Mouse (Mus musculus) frontal cortex, adult (tissue): ENCODE measurements around the gene Brwd1.
"Not testable (repeated sequence)": the region's sequence is repeated elsewhere in the genome, so short reads cannot be mapped to it uniquely, and the experiment has no call there.

Experiments
- ATAC-seq: cut with Nextera tagmentation; 2 replicates; pipeline ENCODE4 v1.9.2; 2017; ENCODE audit warnings: mild to moderate bottlenecking, moderate library complexity, mixed read lengths; ENCODE audit not compliant: low TSS enrichment

Gene Brwd1

DNA sequence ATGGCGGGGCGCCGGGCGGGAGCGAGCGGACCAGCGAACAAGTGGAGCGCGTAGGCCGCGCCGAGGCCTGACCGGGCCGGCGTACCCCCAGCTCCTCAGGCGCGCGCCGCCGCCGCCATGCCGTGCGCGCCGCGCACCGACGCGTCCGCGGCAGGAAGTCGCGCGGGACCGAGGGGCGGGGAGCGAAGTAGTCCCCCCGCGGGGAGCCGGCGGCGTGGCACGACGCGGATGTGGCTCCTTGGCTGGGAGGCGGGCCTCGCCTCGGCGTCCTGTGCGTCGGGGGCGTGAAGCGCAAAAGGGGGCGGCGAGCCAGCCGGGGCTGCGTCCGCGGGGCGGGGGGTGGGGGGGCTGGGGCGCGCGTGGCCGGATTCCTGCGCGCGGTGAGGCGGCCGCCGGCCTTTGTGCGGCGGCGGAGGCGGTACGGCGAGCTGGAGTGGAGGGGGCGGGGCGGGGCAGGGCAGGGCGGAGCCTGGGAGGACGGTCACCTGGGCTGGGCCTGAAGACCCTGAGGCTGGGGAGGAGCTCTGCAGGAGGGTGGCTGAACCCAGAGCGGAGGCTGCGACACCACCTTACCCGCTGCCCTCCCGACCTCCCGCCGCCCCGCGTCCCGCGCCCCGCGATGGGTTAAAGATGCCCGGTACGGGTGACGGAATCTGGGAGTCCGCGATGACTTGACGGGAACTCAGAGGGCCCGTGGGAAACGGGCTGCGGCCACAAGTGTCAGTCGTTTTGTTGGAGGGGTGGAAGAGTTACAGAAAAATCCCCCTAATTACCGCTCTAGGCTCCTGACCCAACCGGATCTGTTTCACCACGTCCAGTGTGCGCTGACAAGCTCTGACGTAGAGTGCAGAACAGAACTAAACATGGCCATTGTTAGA is at the start of gene Brwd1:
TSS of gene Brwd1 (minus strand) at position 226 of the 878 bp plus-strand sequence.
- peak; percentile 71 for ATAC-seq

DNA sequence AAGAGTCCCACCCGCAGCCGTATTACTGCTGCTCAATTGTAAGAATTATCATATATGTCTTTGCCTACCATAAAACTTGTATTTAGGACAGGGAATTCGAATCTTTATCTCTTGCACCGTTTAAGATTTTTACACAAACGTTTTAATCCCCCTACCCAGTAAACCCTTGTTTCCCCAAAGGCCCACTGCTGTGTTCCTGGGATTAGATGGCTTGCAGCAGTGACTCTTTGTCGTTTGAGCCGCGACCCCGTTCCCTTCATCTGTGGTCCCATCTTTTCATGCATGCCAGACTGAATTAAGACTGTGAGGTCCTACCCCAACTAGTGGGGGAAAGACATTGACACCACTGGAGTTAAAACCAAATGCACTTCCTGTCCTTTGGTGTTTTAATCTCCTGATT is 46.1 kb upstream of the Brwd1 start:
- no peak for ATAC-seq

DNA sequence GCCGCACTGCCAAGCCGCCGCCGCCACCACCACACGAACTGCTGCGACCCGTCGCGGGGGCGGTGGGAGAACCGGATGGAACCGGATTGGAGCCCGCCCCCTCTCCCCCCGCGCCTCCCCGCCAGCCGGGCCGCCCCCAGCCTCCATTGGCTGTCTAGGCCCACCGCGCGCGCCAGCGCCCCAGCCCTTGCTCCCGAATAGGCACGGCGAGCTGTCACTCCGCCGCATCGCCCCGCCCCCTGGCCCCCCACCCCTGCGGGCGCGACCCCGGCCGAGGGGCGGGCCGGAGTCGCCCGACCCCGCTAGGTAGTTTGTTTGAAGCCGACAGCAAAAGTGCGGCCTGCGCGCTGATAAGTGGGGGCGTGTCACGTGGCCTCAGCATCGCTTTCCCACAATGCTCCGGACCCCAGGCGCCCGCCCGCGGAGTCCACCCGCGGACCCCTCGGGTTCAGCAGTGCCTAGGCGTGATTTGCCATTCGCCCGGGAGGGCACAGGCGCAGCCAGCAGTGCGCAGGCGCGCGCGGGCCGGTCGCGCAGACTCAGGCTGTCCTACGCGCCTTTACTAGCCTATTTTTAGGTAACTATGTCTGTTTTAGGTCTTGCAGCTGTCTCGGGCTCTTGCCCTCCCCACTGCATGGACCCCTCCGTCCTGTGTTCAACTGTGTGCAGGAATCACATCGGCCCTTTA is 45.5 kb upstream of the Brwd1 start, which contains the start of gene Hmgn1:
TSS of gene Hmgn1 (minus strand) at position 73 of the 688 bp plus-strand sequence.
- ATAC-seq = peak; percentile 87

DNA sequence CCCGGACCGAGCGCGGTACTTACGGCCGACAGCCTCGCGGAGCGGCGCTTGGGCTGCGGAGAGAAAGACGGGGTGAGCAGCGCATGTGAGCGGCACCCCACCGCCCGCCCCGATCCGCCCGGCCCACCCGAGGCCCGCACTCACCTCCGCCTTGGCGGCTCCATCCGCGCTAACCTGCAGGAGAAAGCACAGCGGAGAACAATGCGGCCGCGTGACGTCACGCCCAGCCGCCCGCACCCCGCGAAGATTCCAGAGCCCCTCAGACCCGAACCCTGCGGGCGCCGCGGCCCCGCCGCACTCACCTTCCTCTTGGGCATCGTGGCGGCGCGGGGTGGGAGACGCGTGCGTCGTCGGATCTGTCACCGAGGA is 44.9 kb upstream of the Brwd1 start:
- peak; percentile 45 for ATAC-seq

DNA sequence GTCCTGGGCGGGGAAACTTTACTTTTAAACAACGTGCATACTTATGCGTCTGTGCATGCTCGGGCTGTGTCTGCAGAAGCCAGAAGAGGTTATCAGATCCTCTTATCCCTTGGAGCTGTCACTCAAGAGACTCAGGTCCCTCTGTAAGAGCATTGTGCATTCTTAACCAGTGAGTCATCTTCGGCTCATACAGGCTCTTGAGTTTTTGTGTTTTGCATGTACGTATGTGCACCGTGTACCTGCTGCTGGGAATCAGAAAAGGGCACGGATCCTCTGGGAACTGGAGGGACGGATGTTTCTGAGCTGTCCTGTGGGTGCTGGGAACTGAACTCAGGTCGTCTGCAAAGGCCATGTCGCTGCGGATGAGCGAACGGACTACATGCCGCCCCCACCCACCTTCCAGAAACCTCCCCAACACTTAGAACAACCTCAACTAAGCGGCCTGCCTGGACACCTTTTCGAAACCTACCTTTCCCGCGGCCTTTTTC is 44.4 kb upstream of the Brwd1 start:
- no peak for ATAC-seq

DNA sequence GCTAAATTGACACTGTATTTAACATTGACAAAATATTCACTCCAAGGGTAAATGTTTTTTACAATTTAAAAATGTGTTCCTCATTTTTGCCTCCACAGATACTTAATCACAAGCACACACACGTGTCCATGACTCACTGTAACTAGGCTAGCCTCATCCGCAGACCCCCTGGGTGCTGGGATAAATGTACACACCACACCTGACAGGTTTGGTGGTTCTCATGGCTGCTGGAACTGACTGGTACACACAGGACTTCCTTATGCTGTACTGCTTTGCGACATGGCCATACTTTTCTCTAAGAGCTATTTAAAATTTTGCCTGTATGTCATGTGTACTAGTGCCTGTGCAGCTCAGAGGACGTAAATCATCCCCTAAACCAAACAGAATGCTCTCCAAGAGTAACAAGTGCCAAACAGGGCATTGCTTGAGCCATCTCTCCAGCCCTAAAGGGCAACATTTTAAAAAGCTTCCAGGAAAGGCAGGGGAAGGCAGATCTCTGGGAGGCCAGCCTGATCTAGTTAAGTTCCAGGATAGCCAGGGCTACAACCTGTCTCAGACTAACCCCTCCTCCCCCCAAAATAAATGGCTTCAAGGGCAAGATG is 37.8 kb upstream of the Brwd1 start:
- ATAC-seq = no peak

DNA sequence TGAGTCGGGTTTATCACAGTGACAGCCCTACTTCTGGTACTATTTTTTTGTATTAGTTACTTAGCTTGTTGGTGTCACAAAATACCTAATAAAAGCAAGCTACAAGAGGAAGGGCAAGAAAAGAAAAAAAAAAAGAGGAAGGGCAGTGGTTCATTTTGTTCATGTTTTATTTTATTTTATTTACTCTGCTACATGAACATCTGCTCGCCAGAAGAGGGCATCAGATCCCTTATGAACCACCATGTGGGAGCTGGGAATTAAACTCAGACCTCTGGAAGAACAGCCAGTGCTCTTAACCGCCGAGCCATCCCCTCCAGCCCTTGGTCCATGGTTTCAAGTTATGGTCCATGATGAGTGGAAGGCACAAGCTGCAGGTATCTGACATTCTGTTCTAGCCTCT is 32.4 kb upstream of the Brwd1 start:
- ATAC-seq = no peak

DNA sequence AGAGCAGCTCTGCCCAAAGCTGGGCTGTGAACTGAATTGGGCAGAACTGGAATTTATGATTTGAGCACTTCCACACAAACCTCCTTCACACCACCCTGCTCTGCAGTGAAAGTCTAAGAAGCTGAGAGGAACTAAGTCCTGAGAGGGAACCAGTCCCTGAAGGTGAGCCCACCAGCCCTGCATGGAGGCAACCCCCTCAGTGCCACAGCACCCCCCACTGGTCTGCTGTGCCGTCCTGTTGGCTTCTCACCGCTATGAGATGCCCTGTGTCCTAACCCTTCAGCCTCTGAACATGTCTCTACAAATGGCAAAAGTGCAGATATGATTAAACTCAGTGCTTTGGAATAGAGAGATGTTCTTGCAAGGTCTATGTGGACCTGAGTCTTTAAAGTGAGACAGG is 30.4 kb upstream of the Brwd1 start:
- no peak for ATAC-seq

DNA sequence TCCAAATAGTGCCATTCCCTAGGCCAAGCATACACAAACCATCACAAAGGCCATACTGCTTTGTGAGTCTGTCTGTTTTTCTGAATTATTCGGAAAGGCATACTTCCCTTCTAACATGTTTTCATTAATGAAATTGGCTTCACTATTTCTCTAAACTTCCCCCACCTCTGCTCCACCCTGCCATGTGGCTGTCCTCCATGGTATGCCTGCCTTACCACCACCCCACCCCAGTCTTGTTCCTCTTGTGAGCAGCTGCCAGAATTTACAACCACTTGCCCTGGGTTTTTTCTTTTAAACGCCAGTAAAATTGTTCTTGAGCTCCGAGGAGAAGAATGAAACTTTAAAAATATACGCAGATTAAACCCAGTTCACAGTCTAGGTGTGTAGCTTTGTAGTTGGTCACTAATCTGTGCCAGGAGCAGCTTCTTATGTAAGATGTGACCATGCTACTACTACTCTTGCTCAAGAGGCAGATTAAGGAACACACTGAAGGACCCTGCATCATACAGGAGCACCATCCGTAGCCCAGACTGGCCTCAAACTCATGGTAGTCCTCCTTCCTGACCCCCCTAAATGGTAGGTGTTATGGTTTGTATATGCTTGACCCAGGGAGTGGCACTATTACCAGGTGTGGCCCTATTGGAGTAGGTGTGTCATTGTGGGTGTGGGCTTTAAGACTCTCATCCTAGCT is 28.5 kb upstream of the Brwd1 start:
- ATAC-seq = no peak

DNA sequence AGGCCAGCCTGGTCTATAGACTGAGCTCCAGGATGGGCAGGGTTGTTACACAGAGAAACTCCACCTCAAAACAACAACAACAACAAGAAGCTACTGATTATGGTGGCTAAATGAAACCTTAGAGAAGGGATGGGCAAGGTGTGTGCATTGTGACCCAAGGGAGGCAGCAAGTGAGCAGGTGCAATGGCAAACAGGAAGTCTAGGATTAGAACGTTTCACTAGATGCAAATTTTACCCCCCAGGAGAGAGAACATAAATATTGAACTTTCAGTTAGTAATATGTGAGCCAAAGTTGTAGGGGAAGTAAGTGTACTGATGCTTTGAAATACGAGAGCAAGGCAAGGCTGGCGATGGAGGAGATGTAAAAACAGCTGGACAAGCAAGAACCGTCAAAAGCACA is 27.3 kb upstream of the Brwd1 start:
- no peak for ATAC-seq

DNA sequence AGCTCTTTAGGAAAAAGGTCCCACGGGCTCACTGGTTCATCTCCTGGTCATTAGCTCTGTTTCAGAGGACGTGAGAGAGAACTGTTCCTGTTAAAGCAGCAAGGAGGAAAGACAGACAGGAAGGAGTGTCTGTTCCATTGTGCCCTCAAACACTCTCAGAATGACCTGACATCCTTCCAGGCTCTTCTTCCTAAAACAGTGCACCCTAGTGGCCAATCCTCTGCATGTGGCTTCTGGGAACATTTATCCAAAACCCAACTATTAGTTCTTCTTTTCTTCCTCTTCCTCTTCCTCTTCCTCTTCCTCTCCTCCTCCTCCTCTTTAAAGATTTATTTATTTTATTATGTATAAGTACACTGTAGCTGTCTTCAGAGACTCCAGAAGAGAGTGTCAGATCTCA is 20.7 kb upstream of the Brwd1 start:
- ATAC-seq = no peak

DNA sequence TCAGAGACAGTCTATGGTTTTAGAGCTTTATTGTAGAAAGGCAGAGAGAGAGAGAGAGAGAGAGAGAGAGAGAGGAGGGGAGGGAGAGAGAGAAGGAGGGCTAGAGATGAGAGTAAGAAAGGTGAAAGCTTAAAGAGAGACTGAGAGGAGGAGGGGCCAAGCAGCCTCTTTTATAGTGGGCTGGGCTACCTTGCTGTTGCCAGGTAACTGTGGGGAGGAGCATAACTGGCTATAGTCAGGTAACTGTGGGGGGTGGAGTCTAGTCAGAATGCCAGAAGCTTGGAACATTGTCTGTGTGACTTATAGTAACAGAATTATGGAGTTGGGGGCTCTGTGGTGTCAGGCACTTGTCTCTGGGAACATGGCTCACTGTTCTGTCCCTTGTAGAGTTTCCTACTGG is 15.5 kb upstream of the Brwd1 start:
- not testable (repeated sequence) for ATAC-seq

DNA sequence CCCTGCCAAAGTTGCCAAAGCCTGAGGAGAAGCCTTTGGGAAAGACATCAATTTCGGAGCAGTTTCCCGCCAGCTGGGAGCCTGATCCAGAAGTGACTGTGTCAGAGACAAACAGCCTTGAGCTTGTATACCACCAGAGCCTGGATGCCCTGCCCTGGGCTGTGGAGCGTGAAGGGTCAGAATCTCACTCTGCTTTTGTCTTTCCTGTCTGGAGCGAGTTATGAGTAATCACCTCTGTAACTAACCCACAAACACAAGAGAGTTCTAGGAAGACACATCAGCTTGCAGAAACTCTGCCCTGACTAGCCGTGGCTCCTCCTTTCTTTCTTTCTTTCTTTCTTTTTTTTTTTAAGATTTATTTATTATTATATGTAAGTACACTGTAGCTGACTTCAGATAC is 13.6 kb upstream of the Brwd1 start:
- ATAC-seq = no peak

DNA sequence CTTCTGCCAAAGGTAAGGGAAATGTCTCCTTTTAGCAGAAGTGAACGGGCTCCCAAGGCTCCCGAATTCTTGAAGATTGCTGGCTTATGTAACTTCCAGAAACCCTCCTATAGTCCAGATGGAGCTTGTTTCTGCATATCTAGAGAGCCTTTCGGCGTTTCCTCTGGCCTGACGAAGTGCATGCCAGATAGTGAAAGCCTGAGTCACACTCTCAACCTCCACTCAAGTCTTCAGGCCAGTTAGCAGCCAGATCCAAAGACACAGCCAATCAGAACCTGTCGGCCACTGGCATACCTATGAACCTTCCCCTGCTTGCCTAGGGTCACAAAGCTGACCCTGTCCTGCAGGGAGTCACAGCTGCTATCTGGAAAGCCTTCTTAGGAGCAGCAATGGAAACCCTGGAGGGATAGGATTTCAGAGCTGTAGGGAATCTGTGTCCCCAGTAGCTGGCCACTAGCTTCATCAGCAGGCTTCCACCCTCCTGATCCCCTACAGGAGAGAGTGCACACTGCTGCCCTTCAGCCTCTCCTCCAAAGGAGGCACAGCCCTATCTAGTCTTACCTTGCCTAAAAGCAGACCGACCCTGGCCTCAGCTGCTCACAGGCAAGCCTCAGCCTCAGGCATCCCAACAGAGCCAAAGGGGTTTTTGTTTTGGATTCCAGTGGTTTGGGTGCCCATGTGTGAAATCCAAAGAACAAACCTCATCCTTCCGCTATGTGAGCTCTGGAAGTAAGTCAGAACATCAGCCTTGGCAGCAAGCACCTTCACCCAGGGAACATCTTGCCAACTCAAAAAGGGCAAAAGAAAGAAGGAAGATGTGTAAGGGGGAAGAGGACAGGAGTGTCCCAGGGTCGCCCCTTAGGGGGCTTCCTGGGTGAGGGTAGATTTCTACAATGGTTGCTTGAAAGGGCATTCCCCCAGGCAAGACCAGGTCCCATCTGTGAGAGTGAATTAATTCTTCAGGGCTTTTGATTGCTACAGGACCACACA is 9.5 kb upstream of the Brwd1 start:
- peak; percentile 91 for ATAC-seq

DNA sequence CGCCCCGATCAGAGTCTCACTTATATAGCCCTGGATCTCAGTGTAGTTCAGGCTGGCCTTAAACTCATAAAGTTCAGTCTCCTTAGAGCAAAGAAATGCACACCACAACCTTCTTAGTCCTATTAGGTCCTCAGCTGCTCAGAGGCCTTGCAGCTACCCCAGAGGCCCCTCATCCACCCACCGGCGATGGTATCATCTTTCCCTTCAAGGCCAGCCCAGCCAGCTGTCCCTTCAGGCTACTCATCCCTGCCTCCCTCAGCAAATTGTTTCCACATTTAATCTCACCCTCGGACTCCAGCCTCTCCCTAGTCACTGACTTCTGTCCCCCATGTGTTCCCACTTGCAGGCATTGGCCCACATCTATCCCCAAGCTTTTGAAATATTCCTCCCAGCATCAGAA is 5.8 kb upstream of the Brwd1 start:
- no peak for ATAC-seq

DNA sequence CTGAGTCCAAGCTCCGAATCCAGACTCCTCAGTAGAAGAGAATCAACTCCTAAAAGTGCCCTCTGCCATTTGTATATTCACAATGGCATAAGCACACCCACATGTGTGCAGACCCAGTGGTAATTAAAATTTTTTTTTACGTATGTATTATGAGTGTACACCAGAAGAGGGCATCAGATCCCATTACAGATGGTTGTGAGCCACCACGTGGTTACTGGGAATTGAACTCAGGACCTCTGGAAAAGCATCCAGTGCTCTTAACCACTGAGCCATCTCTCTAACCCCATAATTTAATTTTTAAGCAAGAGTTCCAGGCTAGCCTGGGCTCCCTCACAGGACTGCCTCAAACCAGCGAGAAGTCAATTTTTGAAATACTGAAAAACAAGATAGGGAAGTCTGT is 5.1 kb upstream of the Brwd1 start:
- no peak for ATAC-seq

DNA sequence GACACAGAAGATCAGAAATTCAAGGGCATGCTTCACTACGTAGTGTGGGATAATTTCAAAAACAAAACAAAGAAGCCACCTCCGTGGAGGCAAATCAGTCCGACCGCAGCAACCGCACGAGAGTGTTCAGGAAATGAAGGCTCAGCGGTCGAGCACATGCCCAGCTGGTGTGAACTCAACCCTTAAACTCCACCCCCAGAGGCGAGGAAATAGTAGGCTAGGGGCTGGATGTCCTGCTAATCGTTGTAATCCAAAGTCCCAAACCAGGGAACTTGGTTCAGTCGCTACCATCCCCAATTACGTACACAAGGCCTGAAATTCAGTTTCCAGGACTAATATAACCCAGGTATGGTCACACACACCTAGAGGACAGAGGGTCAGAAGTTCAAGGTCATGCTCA is 4.7 kb upstream of the Brwd1 start:
- no peak for ATAC-seq

DNA sequence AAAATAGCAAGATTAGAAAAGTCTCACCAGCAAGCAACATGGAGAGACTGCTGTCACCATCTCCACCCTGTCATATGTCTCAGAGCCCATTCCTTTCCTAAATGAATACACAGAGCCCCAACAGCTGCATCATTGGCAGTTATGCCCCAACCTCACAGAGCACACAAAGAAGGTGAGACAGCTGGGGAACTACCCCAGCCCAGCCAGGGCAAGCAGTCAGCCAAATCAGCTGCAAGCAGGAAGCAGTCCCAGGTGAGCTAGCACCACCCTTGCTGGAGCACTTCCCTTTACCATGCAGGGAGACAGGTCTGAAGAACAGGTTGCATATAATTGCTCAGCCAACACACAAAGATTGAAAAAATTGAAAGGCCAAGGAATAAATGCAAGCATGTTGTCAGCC is 3.3 kb upstream of the Brwd1 start:
- no peak for ATAC-seq

DNA sequence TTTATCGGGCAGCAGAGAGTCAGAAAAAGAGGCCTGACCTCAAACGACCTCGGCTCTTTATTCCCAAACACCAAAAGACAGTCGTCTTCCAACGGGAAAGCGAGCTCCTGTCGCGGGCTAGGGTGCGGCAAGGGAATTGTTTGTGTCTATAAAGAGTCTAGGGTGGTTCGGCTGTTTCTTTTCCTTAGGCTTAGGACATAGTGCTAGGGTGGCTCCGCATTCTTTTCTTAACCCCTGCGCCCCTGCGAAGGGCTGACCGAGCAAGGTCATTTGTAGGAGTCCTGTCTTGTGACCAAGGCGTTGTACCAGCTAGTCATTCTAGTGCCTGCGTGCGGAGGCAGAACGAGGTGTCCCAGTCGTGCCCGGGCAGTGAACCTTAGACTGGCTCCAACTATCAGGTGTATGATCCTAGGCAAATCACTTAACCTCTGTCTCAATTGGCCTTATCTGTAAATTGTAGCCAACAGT is 887 bp upstream of the Brwd1 start:
- 0 out of 2 replicates have a peak, but pooled peaks have one; percentile 1 for ATAC-seq

DNA sequence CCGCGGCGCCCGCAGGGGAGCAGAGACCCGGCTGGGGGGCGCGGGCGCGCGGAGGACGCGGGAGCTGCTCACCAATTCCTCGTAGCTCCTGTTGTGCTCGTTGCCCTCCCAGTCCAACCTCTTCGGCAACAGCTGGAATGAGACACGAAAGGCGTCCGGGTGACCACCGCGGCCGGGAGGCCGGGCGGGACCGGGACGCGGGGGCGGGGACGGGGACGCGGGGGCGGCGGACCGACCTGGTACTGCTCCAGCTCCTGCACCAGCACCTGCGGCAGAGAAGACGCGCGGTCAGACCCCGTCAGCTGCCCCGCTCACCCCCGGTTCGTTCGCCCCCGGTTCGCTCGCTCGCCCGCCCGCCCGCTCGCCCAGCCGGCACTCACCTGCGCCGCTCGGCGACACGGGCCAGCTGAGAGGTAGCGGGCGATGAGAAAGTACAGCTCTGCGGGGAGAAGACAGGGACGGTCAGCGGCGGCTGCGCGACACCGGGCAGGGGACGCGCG is 534 bp downstream of the Brwd1 start:
- ATAC-seq = no peak; the same call in 1 of the 2 replicates
